Mouse (Mus musculus): ENCODE measurements around the gene Apoc3. TPM values are rescaled to one million over a fixed set of nuclear protein-coding genes. Genes with fewer than 3 reads are reported as not detected.

The Apoc3 gene
- polyA plus RNA-seq, 1 experiment from 2014 or later: 2.7 TPM

- H3K4me2 ChIP-seq: no peak overlapping the region
- WGBS (ENCODE audit: insufficient replicate concordance): 64% methylated on average over 8 of the region's 8 CpGs
- no peak overlapping the region for H3K27ac ChIP-seq
- peaks cover 23% of the 10 kb centered on the region for H3K36me3 ChIP-seq
- H3K9ac ChIP-seq: no peak overlapping the region
- no peaks in the 10 kb centered on the region for H3K9me3 ChIP-seq (replicated peaks)
- H3K4me3 ChIP-seq (replicated peaks): no peak overlapping the region
- no peak for DNase-seq
- no peak for ATAC-seq (ENCODE audit: low read depth)
- H3K27me3 ChIP-seq: no peaks in the 10 kb centered on the region
- no peaks in the 10 kb centered on the region for H3K4me1 ChIP-seq (replicated peaks)
Measured at GRCm38 (mm10) chr9:46191234-46191633, 44.2 kb downstream of the Apoc3 start.

GRCm38 (mm10) chr9:46189381-46189780 is 46.1 kb downstream of the Apoc3 start:
- H3K27me3 ChIP-seq: no peaks in the 10 kb centered on the region
- no peaks in the 10 kb centered on the region for H3K4me1 ChIP-seq (replicated peaks)
- no peak overlapping the region for H3K4me2 ChIP-seq
- no peak for ATAC-seq (ENCODE audit: low read depth)
- no peaks in the 10 kb centered on the region for H3K9me3 ChIP-seq (replicated peaks)
- H3K36me3 ChIP-seq: peaks cover 7% of the 10 kb centered on the region; the same call in 1 of the 2 replicates
- H3K27ac ChIP-seq: no peak overlapping the region
- no peak for DNase-seq
- no peak overlapping the region for H3K9ac ChIP-seq
- H3K4me3 ChIP-seq (replicated peaks): no peak overlapping the region
- WGBS (ENCODE audit: insufficient replicate concordance): 78% methylated on average over 10 of the region's 10 CpGs

GRCm38 (mm10) chr9:46188956-46189355 is 46.5 kb downstream of the Apoc3 start:
- WGBS (ENCODE audit: insufficient replicate concordance): 88% methylated on average over 5 of the region's 5 CpGs
- Histone ChIP-seq H3K4me3 (replicated peaks) (no peak overlapping the region), H3K9ac (no peak overlapping the region), H3K27me3 (no peaks in the 10 kb centered on the region), H3K9me3 (replicated peaks) (no peaks in the 10 kb centered on the region), H3K4me2 (no peak overlapping the region), H3K27ac (no peak overlapping the region), H3K36me3 (peaks cover 3% of the 10 kb centered on the region; the same call in 1 of the 2 replicates), H3K4me1 (replicated peaks) (no peaks in the 10 kb centered on the region)
- no peak for ATAC-seq (ENCODE audit: low read depth)
- DNase-seq: no peak

- no peaks in the 10 kb centered on the region for H3K36me3 ChIP-seq
Measured at GRCm38 (mm10) chr9:46188370-46188769, 47.1 kb downstream of the Apoc3 start.

GRCm38 (mm10) chr9:46186387-46186786 is 49.0 kb downstream of the Apoc3 start:
- 77% methylated on average over 1 of the region's 1 CpGs for WGBS (ENCODE audit: insufficient replicate concordance)
- Histone ChIP-seq H3K27me3 (no peaks in the 10 kb centered on the region), H3K9ac (no peak overlapping the region), H3K4me3 (replicated peaks) (no peak overlapping the region), H3K36me3 (no peaks in the 10 kb centered on the region), H3K4me1 (replicated peaks) (no peaks in the 10 kb centered on the region), H3K27ac (no peak overlapping the region), H3K4me2 (no peak overlapping the region), H3K9me3 (replicated peaks) (no peaks in the 10 kb centered on the region)
- ATAC-seq (ENCODE audit: low read depth) (no peak), DNase-seq (no peak)

More at GRCm38 (mm10) chr9:46188370-46188769, 47.1 kb downstream of the Apoc3 start:
- ATAC-seq (ENCODE audit: low read depth): no peak
- Histone ChIP-seq H3K9ac (no peak overlapping the region), H3K9me3 (replicated peaks) (no peaks in the 10 kb centered on the region), H3K27me3 (no peaks in the 10 kb centered on the region), H3K4me1 (replicated peaks) (no peaks in the 10 kb centered on the region), H3K27ac (no peak overlapping the region), H3K4me3 (replicated peaks) (no peak overlapping the region), H3K4me2 (no peak overlapping the region)
- WGBS (ENCODE audit: insufficient replicate concordance): 73% methylated on average over 4 of the region's 4 CpGs
- no peak for DNase-seq

GRCm38 (mm10) chr9:46185191-46185590 is 50.2 kb downstream of the Apoc3 start:
- H3K9ac ChIP-seq: no peak overlapping the region
- H3K4me1 ChIP-seq (replicated peaks): no peaks in the 10 kb centered on the region
- H3K36me3 ChIP-seq: no peaks in the 10 kb centered on the region
- H3K27me3 ChIP-seq: no peaks in the 10 kb centered on the region
- H3K27ac ChIP-seq: no peak overlapping the region
- H3K4me3 ChIP-seq (replicated peaks): no peak overlapping the region
- no peak overlapping the region for H3K4me2 ChIP-seq
- DNase-seq: no peak
- WGBS (ENCODE audit: insufficient replicate concordance): 17% methylated on average over 2 of the region's 2 CpGs
- H3K9me3 ChIP-seq (replicated peaks): no peaks in the 10 kb centered on the region
- no peak for ATAC-seq (ENCODE audit: low read depth)

- Histone ChIP-seq H3K27me3 (no peaks in the 10 kb centered on the region), H3K9me3 (replicated peaks) (no peaks in the 10 kb centered on the region), H3K36me3 (no peaks in the 10 kb centered on the region), H3K9ac (no peak overlapping the region), H3K4me3 (replicated peaks) (no peak overlapping the region), H3K27ac (no peak overlapping the region), H3K4me2 (no peak overlapping the region), H3K4me1 (replicated peaks) (no peaks in the 10 kb centered on the region)
- DNase-seq (no peak), ATAC-seq (ENCODE audit: low read depth) (no peak)
- 59% methylated on average over 5 of the region's 5 CpGs for WGBS (ENCODE audit: insufficient replicate concordance)
Measured at GRCm38 (mm10) chr9:46184542-46184941, 50.9 kb downstream of the Apoc3 start.

Other genes starting within 250 kb of the Apoc3 start
- gene Pafah1b2, start 222.9 kb downstream of the Apoc3 start, polyA plus RNA-seq (2015; fragmentation: Nextera tagmentation; extraction: Ambion mirVana): 80.3 and 92.8 TPM in 2 replicates
- 2.4 and 2.8 TPM in 2 replicates for gene Sik3, start 222.8 kb downstream of the Apoc3 start, polyA plus RNA-seq (2015; fragmentation: Nextera tagmentation; extraction: Ambion mirVana)
- gene Apoa1, start 7.1 kb downstream of the Apoc3 start, polyA plus RNA-seq (2015; fragmentation: Nextera tagmentation; extraction: Ambion mirVana): 2,174 and 2,280 TPM in 2 replicates
- 0.10 and 0.15 TPM in 2 replicates for gene Apoa4, start 5.1 kb upstream of the Apoc3 start, polyA plus RNA-seq (2015; fragmentation: Nextera tagmentation; extraction: Ambion mirVana)
- 0.73 and 0.83 TPM in 2 replicates for gene Apoa5, start 33.0 kb upstream of the Apoc3 start, polyA plus RNA-seq (2015; fragmentation: Nextera tagmentation; extraction: Ambion mirVana)
- 39.5 and 44.6 TPM in 2 replicates for gene Zpr1, start 37.4 kb upstream of the Apoc3 start, polyA plus RNA-seq (2015; fragmentation: Nextera tagmentation; extraction: Ambion mirVana)
- 8.0 and 10.1 TPM in 2 replicates for gene Bud13, start 47.4 kb upstream of the Apoc3 start, polyA plus RNA-seq (2015; fragmentation: Nextera tagmentation; extraction: Ambion mirVana)
- not detected in 2 replicates for gene 4931429L15Rik, start 84.3 kb upstream of the Apoc3 start, polyA plus RNA-seq (2015; fragmentation: Nextera tagmentation; extraction: Ambion mirVana)

All from liver, embryonic 13.5 days (tissue).